Mouse (Mus musculus) cerebellum, adult 18-20 months (tissue): ENCODE data around the gene Ntm.
A peak's percentile ranks its signal among the peaks of the same experiment; 100 is the strongest.

Experiments
- DNase-seq, 2 experiments: peaks; one replicate each; pipeline ENCODE4 v3.0.0; 2021

The Ntm gene

GRCm38 (mm10) chr9:28999951-29000351, 963.0 kb downstream of the Ntm start:
- DNase-seq = no peak

GRCm38 (mm10) chr9:28977275-28977674, 985.7 kb downstream of the Ntm start:
- DNase-seq = peak in 1 of 2 experiments; percentile 16

GRCm38 (mm10) chr9:28969455-28969854, 993.5 kb downstream of the Ntm start:
- DNase-seq = no peak
